Mouse (Mus musculus) left cerebral cortex, postnatal 14 days (tissue): ENCODE data around the gene Ms4a12. TPM values are rescaled to one million over a fixed set of nuclear protein-coding genes. Genes with fewer than 3 reads are reported as not detected.
A peak's percentile ranks its signal among the peaks of the same experiment; 100 is the strongest.
"Not testable (repeated sequence)": the region's sequence is repeated elsewhere in the genome, so short reads cannot be mapped to it uniquely, and the experiment has no call there.

Experiments used
- DNase-seq, 2 experiments: peaks; one replicate each; pipeline ENCODE4 v3.0.0; 2021 to 2022; ENCODE audit warnings: low spot score in 2 of 2, mixed read lengths in 1 of 2
- intact Hi-C: fragments of 180-260 bp; cut with DNase I; formaldehyde crosslinking; loops from one replicate; pipeline ENCODE4 v1.15.1; 2025
- long read RNA-seq, 2 experiments: library from polyadenylated mRNA; stranded (forward); transcript quantifications; one replicate each; pipeline ENCODE4 v2.0.0; 2021
- total RNA-seq, 2 experiments: library from RNA; stranded (reverse); gene quantifications; 2 replicates each; pipeline ENCODE4 v1.2.3; 2021

Gene Ms4a12
- total RNA-seq = not detected
- long read RNA-seq, experiment 1 = 0 reads
- long read RNA-seq, experiment 2 = 0 reads

DNA sequence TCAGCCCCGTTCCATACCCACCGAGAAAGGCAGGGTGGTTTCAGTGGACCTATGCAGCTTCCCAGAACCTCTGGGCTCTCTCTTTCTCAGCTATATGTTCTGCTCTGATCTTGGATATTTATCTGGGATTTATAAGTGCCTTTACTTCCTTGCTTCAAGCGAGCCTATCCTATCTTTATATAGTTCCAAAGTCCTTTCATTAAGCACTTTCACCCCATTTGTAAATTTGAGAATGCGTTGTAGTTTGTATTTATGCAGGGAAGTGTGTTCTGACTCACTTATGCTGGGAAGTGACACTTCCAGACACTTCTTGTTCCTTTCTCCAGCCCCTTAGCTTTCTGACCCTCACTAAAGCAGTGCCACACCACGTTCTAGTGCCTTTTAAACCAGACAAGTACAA is at the start of gene Ms4a12:
Ms4a12 (minus strand) TSS at position 101 of the 400 bp plus-strand sequence.
- intact Hi-C loops = no loop called here

DNA sequence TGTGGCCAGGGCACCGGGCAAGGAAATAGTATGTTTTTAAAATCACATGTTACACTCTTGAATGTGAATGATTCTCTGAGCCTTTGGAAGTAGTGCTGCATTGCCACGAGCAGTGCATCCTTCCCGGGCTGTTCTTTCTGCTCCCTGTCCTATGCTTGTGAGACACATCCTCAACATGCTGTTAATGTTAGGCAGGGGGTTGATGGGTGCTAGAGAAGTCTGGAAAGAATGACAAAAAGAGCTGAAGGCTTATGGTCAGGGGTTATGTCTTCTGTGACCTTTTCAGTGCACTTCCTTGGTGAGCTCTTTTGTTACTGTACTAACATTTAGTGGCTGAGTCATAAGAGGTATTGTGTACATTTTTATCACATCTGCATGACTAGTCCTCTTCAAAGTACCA is 48.0 kb upstream of the Ms4a12 start:
- no peak for DNase-seq
- intact Hi-C loops = no loop called here

More for the DNA sequence above, at the start of gene Ms4a12:
- no peak for DNase-seq

DNA sequence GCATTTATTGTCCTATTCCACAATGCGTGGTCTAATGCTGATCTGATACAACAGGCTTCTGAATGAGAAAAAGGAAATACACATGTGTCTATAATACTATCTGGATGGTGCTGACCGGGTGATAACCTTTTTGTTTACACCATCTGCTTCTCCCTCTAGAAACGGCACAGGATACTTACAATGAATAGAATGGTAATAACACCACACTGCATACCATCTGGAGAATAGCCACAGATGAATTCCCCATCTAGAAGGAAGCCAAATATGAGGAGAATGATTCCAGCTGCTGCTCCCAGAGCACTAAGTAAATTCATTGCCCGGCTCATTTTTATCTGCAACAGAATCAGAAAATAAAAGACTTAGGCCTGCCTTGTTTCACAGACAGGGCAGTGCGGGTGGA is 44.2 kb upstream of the Ms4a12 start:
- DNase-seq = no peak
- intact Hi-C loops = no loop called here

DNA sequence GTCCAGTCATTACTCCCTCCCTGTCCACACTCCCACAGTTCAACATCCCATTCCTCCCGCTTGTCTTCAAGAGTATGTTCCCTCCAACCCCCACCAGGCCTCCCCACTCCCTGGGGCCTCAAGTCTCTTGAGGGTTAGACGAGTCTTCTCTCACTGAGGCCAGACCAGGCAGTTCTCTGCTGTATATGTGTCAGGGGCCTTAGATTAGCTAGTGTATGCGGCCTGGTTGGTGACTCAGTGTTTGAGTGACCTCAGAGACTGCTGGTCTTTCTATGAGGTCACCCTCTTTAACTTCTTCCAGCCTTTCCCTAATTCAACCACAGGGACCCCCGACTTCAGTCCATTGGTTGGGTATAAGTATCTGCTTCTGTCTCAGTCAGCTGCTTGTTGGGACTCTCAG is 34.7 kb upstream of the Ms4a12 start:
- no peak for DNase-seq
- intact Hi-C loops = no loop called here

DNA sequence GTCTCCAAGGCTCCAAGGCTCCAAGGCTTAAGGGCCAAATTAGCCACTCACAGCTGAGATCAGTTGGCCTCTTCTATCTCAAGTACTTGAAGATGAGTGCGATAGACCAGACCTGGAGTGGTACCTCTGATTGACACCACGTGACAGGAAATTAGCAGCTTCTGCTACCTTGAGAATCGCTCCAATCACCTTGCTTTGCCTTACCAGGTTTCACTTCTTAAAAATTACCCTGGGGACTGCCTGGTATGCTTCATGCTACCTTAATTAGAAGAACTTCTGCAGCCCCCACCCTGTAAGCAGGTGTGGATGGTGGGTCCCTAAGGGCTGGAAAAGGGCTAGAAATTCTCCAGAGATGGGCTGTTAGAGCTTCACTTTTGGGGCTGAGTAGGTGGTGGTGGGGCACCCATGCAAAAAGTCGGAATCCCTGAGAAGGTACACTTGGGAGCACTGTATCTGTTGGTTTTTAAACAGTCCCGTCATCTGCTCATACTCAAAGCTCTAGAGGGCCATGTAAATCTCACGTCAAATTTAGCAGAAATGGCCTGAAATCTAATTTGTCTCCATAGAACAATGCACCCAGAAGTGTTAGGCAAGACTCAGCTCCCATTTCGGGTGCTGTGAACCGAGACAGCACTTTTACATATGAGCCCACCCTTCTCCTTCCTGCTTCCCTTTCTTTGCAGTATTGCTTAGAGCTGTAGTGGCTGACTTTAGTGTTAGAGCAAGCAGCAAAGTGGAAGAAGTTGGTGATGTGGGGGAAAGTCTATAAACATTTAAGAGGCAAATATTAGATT is 34.0 kb upstream of the Ms4a12 start, which contains the start of gene Ms4a1:
Ms4a1 (minus strand) TSS at position 190 of the 794 bp plus-strand sequence.
- no peak for DNase-seq
- intact Hi-C loops = no loop called here

DNA sequence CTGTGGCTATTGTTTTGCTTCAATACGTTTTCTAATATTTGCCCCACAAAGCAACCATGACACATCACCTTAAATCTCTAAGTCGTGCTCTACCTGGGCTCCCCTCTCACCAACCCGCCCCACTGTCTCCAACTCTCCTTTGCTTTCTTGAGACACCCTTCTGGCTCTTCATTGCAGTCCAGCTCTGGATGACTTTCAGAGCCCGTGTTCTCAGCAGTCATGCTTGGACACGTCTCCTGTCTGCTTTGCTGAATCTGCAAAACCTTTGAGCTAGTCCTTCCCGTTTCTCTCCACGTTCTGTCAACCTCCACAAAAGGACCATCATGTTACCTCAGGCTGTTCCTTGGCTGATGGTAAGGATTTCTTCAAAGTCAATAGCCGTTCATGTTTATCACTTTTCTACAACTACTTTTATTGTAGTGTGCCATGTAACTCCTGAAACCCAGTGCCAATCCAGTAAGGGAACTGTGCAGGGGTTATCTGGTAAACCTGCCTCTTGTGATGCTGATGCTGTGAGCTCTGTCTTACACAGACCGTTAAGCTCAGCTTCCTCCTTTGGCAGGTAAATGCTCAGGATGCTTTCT is 32.4 kb upstream of the Ms4a12 start:
- intact Hi-C loops = no loop called here
- no peak for DNase-seq

DNA sequence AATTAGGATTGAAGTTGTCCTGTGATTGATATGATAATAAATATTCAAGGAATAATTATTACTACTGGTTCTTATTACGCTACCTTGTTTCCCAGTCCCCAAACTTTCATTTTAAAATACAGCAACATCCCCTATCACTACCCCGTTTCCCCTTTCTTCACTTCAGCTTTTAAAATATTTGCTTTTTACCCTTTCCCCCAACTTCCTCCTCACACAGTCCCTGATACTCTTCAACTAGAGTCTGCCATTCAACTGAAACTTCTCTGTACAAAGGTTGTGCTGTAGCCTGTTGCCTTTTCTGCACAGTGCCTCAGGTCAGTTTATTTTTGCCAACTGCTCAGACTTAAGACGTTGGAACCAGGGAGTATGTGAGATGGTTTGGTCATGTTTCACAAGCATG is 31.3 kb upstream of the Ms4a12 start:
- intact Hi-C loops = no loop called here
- no peak for DNase-seq

- DNase-seq = not testable (repeated sequence)
These were observed 30.7 kb upstream of the Ms4a12 start for GRCm38 (mm10) chr19:11262932-11263331.

DNA sequence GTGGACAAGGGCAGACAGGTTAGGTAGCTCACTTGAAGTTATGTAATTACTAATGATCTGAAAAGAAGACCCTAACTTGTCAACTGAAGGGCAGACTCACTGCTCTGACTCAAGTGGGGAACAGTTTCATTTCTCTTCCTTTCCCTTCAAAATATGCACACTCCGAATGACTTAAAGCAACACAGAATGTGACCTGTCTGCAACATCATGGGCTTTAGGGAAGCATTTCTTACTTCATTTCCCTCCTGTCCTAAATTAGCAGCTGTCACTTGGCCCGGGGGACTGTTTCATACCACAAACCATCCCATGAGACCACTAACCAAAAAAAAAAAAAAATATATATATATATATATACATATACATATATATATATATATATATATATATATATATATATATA is 29.3 kb upstream of the Ms4a12 start:
- DNase-seq = no peak
- intact Hi-C loops = no loop called here

More at GRCm38 (mm10) chr19:11262932-11263331, 30.7 kb upstream of the Ms4a12 start:
- intact Hi-C loops = not testable (repeated sequence)

DNA sequence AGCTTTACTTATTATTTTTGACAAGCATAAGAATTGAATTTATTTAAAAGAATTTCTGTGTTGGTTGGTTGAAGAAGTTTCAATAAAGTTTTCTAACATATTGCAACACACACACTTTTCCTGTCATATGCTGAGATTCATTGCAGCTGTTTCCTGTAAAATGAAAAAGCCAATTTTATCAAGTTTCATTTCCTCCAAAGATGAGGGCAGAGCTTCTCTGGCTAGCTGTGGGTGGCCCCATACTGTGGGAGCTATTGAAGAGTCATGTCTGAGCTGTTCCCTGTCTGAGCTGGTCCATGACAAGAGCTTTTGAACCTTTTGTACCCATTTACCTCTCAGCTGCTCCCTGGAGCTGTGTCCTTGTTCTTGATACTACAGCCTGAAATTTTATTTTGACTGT is 12.0 kb upstream of the Ms4a12 start:
- no peak for DNase-seq
- intact Hi-C loops = no loop called here

DNA sequence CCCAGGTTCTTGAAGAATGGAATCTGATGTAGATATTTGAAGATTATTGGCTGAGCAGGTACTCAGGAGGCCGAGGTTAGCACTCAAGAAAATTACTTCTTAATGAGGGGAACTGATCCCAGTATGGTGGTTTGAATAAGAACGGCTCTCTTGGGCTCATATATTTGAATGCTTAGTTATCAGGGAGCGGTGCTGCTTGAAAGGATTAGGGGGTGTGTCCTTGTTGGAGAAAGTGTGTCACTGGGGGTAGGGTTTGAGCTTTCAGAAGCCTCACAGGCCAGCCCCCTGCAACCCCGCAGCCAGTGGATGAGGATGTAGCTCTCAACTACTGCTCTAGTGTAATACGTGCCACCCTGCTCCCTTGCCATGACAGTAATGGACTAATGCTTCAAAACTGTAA is 10.3 kb upstream of the Ms4a12 start:
- DNase-seq = no peak
- intact Hi-C loops = no loop called here

DNA sequence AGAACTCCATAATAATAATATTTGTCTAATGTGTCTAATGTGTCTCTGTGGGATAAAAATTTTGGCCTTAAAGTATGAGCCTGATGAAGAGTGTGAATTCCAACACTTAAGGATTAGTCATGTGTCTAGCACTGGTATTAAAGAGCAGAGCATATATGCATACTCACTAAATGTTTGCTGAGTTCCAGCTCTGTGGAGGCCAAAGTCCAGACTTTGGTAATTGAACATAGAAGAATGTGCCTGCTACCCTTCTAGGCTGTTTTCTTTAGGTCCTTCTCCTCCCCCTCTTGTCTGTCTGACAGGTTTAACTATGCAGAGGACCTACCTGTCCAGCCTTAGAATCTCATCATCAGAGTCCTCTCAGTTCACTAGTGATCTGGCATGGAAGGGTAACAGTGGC is 3.6 kb upstream of the Ms4a12 start:
- no peak for DNase-seq
- intact Hi-C loops = no loop called here

GRCm38 (mm10) chr19:11234921-11235735 is 2.9 kb upstream of the Ms4a12 start:
- DNase-seq = no peak
- intact Hi-C loops = no loop called here

- DNase-seq = no peak
- intact Hi-C loops = no loop called here
These were observed 2.0 kb upstream of the Ms4a12 start for GRCm38 (mm10) chr19:11234244-11234643.

- intact Hi-C loops = no loop called here
- DNase-seq = no peak
These were observed 35.7 kb downstream of the Ms4a12 start, which contains the start of gene Ms4a13 for GRCm38 (mm10) chr19:11196546-11196945. Gene Ms4a13 (minus strand): TSS chr19:11196737.

DNA sequence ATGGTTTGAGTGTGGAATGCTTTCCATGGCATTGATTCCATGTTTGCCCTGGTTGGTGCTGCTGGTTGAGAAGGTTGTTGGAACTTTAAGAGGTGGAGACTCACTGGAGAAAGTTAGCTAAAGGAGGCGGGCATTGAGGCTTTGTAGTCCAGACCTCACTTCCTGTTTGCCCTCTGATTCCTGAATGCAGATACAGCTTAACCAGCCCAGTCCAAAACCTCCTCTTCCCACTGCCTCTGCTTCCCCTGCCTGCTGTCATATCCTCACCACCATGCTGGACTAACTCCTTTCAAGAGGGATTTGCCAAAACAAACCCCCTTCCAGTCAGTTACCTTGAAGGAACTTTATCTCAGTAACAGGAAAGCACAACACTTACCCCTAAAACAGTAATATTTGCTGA is 39.7 kb downstream of the Ms4a12 start:
- DNase-seq = no peak
- intact Hi-C loops = no loop called here

GRCm38 (mm10) chr19:11184121-11184520 is 48.1 kb downstream of the Ms4a12 start:
- DNase-seq = peak; percentile 3 to 4
- intact Hi-C loops = no loop called here

DNA sequence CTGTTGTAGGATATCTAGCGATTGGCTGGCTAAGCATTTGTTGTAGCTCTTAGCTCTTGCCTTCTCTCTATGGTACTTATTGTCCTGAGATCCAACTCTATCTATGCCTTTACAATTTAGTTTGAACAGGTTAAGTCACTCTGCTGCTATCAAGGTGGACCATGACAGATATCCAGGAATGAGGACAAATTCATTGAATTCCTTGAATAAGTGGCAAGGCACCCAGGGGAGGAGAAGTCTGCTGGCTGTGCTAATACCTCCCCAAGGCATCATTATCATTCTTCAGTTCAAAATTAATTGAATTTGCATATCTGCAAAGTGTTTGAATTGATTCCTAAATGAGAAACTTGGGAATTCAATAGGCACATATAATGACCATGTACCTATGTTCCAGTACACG is 54.8 kb downstream of the Ms4a12 start:
- intact Hi-C loops = no loop called here

DNA sequence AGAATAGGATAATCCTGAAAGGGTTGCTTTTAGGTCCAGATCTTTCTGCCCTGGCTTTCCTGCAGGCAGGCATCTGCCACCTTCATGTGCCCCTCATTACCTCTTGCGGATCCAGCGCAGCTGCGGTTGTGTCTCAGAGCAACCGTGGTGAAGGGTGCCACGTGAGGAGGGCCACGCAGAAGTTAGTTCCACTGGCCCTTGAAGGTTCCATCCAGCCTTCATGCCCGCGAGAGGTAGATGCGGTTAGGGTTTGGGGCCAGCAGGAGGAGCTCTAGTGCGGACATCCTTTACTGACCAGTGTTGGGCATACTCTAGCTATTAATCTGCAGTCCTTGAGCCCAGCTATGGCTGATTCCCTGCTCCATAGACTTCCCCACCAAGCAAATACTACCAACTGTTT is 67.1 kb downstream of the Ms4a12 start, which contains the start of gene 1700025F22Rik:
1700025F22Rik (minus strand) TSS at position 149 of the 400 bp plus-strand sequence.
- intact Hi-C loops = no loop called here
- DNase-seq = no peak

More for the DNA sequence above, 54.8 kb downstream of the Ms4a12 start:
- DNase-seq = no peak
